ENCODE assay signal across 8 mouse cellular contexts in the genomic region with DNA sequence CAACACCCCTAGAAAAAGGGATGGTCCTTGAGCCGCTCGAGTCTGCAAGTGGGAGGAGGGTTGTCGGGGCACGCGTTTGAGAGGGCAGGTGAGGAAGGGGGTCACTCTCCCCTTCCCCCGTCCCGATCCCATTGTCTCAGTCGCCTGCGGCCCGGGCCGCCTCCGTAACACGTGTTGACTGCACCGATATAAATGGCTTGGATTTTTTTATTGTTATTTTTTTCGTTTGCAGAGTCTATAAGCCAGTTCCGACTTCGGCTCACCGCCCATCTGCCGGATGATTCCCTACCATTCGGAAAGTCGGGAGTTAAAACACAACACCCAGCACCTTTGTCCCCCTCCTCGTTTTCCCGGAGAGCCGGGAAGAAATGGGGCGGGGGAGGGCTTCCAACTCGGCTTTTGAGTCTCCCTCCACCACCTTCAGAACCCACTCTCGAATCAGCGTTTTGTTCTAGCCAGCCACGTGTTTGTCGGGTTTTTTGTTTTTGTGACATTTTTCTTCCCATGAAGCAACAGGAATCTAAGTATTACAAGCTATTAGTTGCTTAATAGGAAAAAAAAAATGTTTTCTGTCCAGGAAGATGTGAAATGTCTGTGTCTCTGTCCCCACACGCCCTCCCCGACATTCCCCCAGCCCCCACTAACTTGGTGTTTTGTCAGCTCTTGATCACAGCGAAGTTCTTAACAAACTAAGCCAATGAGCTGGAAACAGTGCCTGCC. TPM values are rescaled to one million over a fixed set of nuclear protein-coding genes. Genes with fewer than 3 reads are reported as not detected.
DNase-seq lines count a peak whose midpoint lies in the region; ATAC-seq and TF ChIP-seq lines count a peak whose summit lies in the region.

No protein-coding gene starts in this region.

- peak overlapping the region; percentile 65 for H3K4me3 ChIP-seq in megakaryocyte, embryonic 14.5 days (replicated peaks)
- peak overlapping the region; percentile 88 for H3K4me3 ChIP-seq in embryonic facial prominence, embryonic 14.5 days (ENCODE audit: low read depth, low read length)
- H3K4me3 ChIP-seq in hindbrain, embryonic 11.5 days (ENCODE audit: low read depth, low read length): peak overlapping the region; percentile 97
- H3K4me3 ChIP-seq in lung, postnatal 0 days (ENCODE audit: low read depth, low read length): peak overlapping the region; percentile 74

- H3K9me3 ChIP-seq in megakaryocyte, embryonic 14.5 days: no peaks in the 10 kb centered on the region
- no peaks in the 10 kb centered on the region for H3K9me3 ChIP-seq in embryonic facial prominence, embryonic 14.5 days (ENCODE audit: control insufficient read depth, low read length)
- H3K9me3 ChIP-seq in hindbrain, embryonic 11.5 days (ENCODE audit: control insufficient read depth, low read length): no peaks in the 10 kb centered on the region
- no peaks in the 10 kb centered on the region for H3K9me3 ChIP-seq in lung, postnatal 0 days (ENCODE audit: low read length)

- no peak for TF ChIP-seq EP300 in lung, postnatal 0 days (IDR thresholded peaks at IDR 0.05)

- H3K27ac ChIP-seq in embryonic facial prominence, embryonic 14.5 days (replicated peaks; ENCODE audit: low read depth, low read length): peak overlapping the region; percentile 95
- peak overlapping the region; percentile 99 for H3K27ac ChIP-seq in hindbrain, embryonic 11.5 days (ENCODE audit: low read depth, low read length)
- no peak overlapping the region for H3K27ac ChIP-seq in lung, postnatal 0 days (ENCODE audit: low read length)

- no peak for TF ChIP-seq CTCF in lung, postnatal 0 days (IDR thresholded peaks at IDR 0.05)

- under 1% methylated on average over 30 of the region's 33 CpGs for WGBS in embryonic facial prominence, embryonic 14.5 days
- under 1% methylated on average over 33 of the region's 33 CpGs for WGBS in hindbrain, embryonic 11.5 days
- WGBS in lung, postnatal 0 days: under 1% methylated on average over 33 of the region's 33 CpGs

- peak overlapping the region; percentile 82 for H3K4me2 ChIP-seq in embryonic facial prominence, embryonic 14.5 days (ENCODE audit: low read depth, low read length)
- peak overlapping the region; percentile 88 for H3K4me2 ChIP-seq in hindbrain, embryonic 11.5 days (replicated peaks; ENCODE audit: low read depth, low read length)
- H3K4me2 ChIP-seq in lung, postnatal 0 days (replicated peaks; ENCODE audit: low read depth, low read length): peak overlapping the region; percentile 89

- peak overlapping the region; percentile 96 for H3K9ac ChIP-seq in embryonic facial prominence, embryonic 14.5 days (ENCODE audit: low read depth, low read length)
- peak overlapping the region; percentile 99 for H3K9ac ChIP-seq in hindbrain, embryonic 11.5 days (ENCODE audit: low read depth, low read length)
- H3K9ac ChIP-seq in lung, postnatal 0 days (replicated peaks; ENCODE audit: low read depth): no peak overlapping the region

- no peak for ATAC-seq in megakaryocyte, adult 5-6 weeks (ENCODE audit: poor library complexity, severe bottlenecking)
- ATAC-seq in embryonic facial prominence, embryonic 14.5 days (ENCODE audit: low read depth): peak; percentile 19
- no peak; the same call in 1 of the 2 replicates for ATAC-seq in hindbrain, embryonic 11.5 days (ENCODE audit: low FRiP score)
- no peak for ATAC-seq in lung, postnatal 0 days

- peaks cover 76% of the 10 kb centered on the region for H3K27me3 ChIP-seq in megakaryocyte, embryonic 14.5 days (replicated peaks)
- H3K27me3 ChIP-seq in embryonic facial prominence, embryonic 14.5 days (replicated peaks; ENCODE audit: control insufficient read depth, insufficient read depth, low read length): 0 out of 2 replicates have a peak, but pooled peaks cover 4% of the 10 kb centered on the region
- H3K27me3 ChIP-seq in hindbrain, embryonic 11.5 days (ENCODE audit: control insufficient read depth, insufficient read depth, low read length): no peaks in the 10 kb centered on the region
- peaks cover 26% of the 10 kb centered on the region for H3K27me3 ChIP-seq in lung, postnatal 0 days (replicated peaks; ENCODE audit: insufficient read depth, low read length)

- DNase-seq in embryonic facial prominence, embryonic 14.5 days (ENCODE audit: low spot score): peak; percentile 53
- peak; percentile 74 for DNase-seq in hindbrain, embryonic 11.5 days (ENCODE audit: low spot score)
- DNase-seq in lung, postnatal 0 days (ENCODE audit: low spot score): peak; percentile 64
- no peak for DNase-seq in spleen, postnatal 36 days (ENCODE audit: low spot score in 2 of 2)
- no peak for DNase-seq in layer of hippocampus, postnatal 14 days (ENCODE audit: low spot score in 2 of 2)
- DNase-seq in cerebellum, adult 9-10 months: no peak

- H3K4me1 ChIP-seq in megakaryocyte, embryonic 14.5 days: peaks cover 32% of the 10 kb centered on the region
- peaks cover 12% of the 10 kb centered on the region for H3K4me1 ChIP-seq in embryonic facial prominence, embryonic 14.5 days (ENCODE audit: control insufficient read depth, insufficient read depth, low read length)
- no peaks in the 10 kb centered on the region; the same call in 1 of the 2 replicates for H3K4me1 ChIP-seq in hindbrain, embryonic 11.5 days (replicated peaks; ENCODE audit: control insufficient read depth, insufficient read depth, low read length)
- peaks cover 12% of the 10 kb centered on the region for H3K4me1 ChIP-seq in lung, postnatal 0 days (ENCODE audit: insufficient read depth, low read depth, low read length)

- H3K36me3 ChIP-seq in megakaryocyte, embryonic 14.5 days (replicated peaks; ENCODE audit: low read length): no peaks in the 10 kb centered on the region
- H3K36me3 ChIP-seq in embryonic facial prominence, embryonic 14.5 days (ENCODE audit: control insufficient read depth, insufficient read depth, low read length): no peaks in the 10 kb centered on the region
- H3K36me3 ChIP-seq in hindbrain, embryonic 11.5 days (ENCODE audit: control insufficient read depth, insufficient read depth, low read length): no peaks in the 10 kb centered on the region
- H3K36me3 ChIP-seq in lung, postnatal 0 days (ENCODE audit: insufficient read depth, low read length): no peaks in the 10 kb centered on the region

RNA-seq across cellular contexts. Expression of a gene that starts 1.9 kb away (rescaled TPM):
- polyA plus RNA-seq in megakaryocyte, embryonic 14.5 days (2012; ENCODE audit: insufficient read depth, low replicate concordance): 0.06 TPM in 1 of 2 replicates, not detected in the other
- not detected in 2 replicates for total RNA-seq in megakaryocyte, adult 5-6 weeks (2015)
- not detected in 2 replicates for total RNA-seq in megakaryocyte, adult 5-6 weeks (2017)
- polyA plus RNA-seq in embryonic facial prominence, embryonic 14.5 days (2014; fragmentation: Nextera tagmentation; extraction: Ambion mirVana): 19.9 and 31.4 TPM in 2 replicates
- polyA plus RNA-seq in hindbrain, embryonic 11.5 days (2014; fragmentation: Nextera tagmentation; extraction: Ambion mirVana): 80.6 and 83.9 TPM in 2 replicates
- 4.3 and 6.1 TPM in 2 replicates for polyA plus RNA-seq in lung, postnatal 0 days (2015; fragmentation: Nextera tagmentation; extraction: Ambion mirVana)
- under 1 TPM; 0.10 to 0.18 TPM for total RNA-seq in layer of hippocampus, postnatal 14 days (2021)

RNA-seq across cellular contexts. Expression of a gene that starts 16.7 kb away (rescaled TPM):
- polyA plus RNA-seq in megakaryocyte, embryonic 14.5 days (2012; ENCODE audit: insufficient read depth, low replicate concordance): not detected in 2 replicates
- not detected in 2 replicates for total RNA-seq in megakaryocyte, adult 5-6 weeks (2015)
- total RNA-seq in megakaryocyte, adult 5-6 weeks (2017): not detected in 2 replicates
- polyA plus RNA-seq in embryonic facial prominence, embryonic 14.5 days (2014; fragmentation: Nextera tagmentation; extraction: Ambion mirVana): not detected in 2 replicates
- not detected in 2 replicates for polyA plus RNA-seq in hindbrain, embryonic 11.5 days (2014; fragmentation: Nextera tagmentation; extraction: Ambion mirVana)
- not detected in 2 replicates for polyA plus RNA-seq in lung, postnatal 0 days (2015; fragmentation: Nextera tagmentation; extraction: Ambion mirVana)
- not detected for total RNA-seq in layer of hippocampus, postnatal 14 days (2021)

RNA-seq across cellular contexts. Expression of a gene that starts 27.0 kb away (rescaled TPM):
- 21.3 and 146 TPM in 2 replicates for polyA plus RNA-seq in megakaryocyte, embryonic 14.5 days (2012; ENCODE audit: insufficient read depth, low replicate concordance)
- 80.1 and 93.3 TPM in 2 replicates for total RNA-seq in megakaryocyte, adult 5-6 weeks (2015)
- 47.6 and 59.8 TPM in 2 replicates for total RNA-seq in megakaryocyte, adult 5-6 weeks (2017)
- 33.4 and 36.6 TPM in 2 replicates for polyA plus RNA-seq in embryonic facial prominence, embryonic 14.5 days (2014; fragmentation: Nextera tagmentation; extraction: Ambion mirVana)
- 47.3 and 48.8 TPM in 2 replicates for polyA plus RNA-seq in hindbrain, embryonic 11.5 days (2014; fragmentation: Nextera tagmentation; extraction: Ambion mirVana)
- 72.9 and 77.9 TPM in 2 replicates for polyA plus RNA-seq in lung, postnatal 0 days (2015; fragmentation: Nextera tagmentation; extraction: Ambion mirVana)
- 10 to 100 TPM; 84.2 to 90.8 TPM for total RNA-seq in layer of hippocampus, postnatal 14 days (2021)

RNA-seq across cellular contexts. Expression of a gene that starts 57.5 kb away (rescaled TPM):
- polyA plus RNA-seq in megakaryocyte, embryonic 14.5 days (2012; ENCODE audit: insufficient read depth, low replicate concordance): 12.1 and 13.8 TPM in 2 replicates
- total RNA-seq in megakaryocyte, adult 5-6 weeks (2015): 22.5 and 22.8 TPM in 2 replicates
- total RNA-seq in megakaryocyte, adult 5-6 weeks (2017): 20.8 and 21.5 TPM in 2 replicates
- polyA plus RNA-seq in embryonic facial prominence, embryonic 14.5 days (2014; fragmentation: Nextera tagmentation; extraction: Ambion mirVana): 39.5 and 40.6 TPM in 2 replicates
- 20.9 and 25.2 TPM in 2 replicates for polyA plus RNA-seq in hindbrain, embryonic 11.5 days (2014; fragmentation: Nextera tagmentation; extraction: Ambion mirVana)
- 29.6 and 31.6 TPM in 2 replicates for polyA plus RNA-seq in lung, postnatal 0 days (2015; fragmentation: Nextera tagmentation; extraction: Ambion mirVana)
- 10 to 100 TPM; 54.4 to 55.3 TPM for total RNA-seq in layer of hippocampus, postnatal 14 days (2021)

Comparison
In these comparisons a context has a peak if more than half of its experiments do, and no peak if none do; other contexts are left out.
1. DNase-seq: peak in embryonic facial prominence, embryonic 14.5 days (single experiment), hindbrain, embryonic 11.5 days (single experiment) and lung, postnatal 0 days (single experiment); none in spleen, postnatal 36 days (0 of 2), layer of hippocampus, postnatal 14 days (0 of 2) and cerebellum, adult 9-10 months (single experiment).
2. Peak in every context shown above with its lines, with median percentiles within 50 percentile points of each other: H3K4me3 ChIP-seq and H3K4me2 ChIP-seq.